Mouse (Mus musculus) embryonic facial prominence, embryonic 13.5 days (tissue): ENCODE data around the gene Scn5a. TPM values are rescaled to one million over a fixed set of nuclear protein-coding genes. Genes with fewer than 3 reads are reported as not detected.
A peak's percentile ranks its signal among the peaks of the same experiment; 100 is the strongest.

Experiments
- ATAC-seq: fragments of 200-750 bp; cut with Nextera tagmentation; 2 replicates; pipeline ENCODE4 v1.8.0; 2017; ENCODE audit warnings: low read depth; ENCODE audit not compliant: insufficient number of reproducible peaks, insufficient read depth, low FRiP score, low TSS enrichment
- H3K27ac ChIP-seq: fragments of 300-500 bp; sonication (generic); 2 replicates; pipeline ENCODE4 v1.5.1; 2015; ENCODE audit warnings: moderate library complexity, mild to moderate bottlenecking, inconsistent platforms
- H3K27me3 ChIP-seq: fragments of 300-500 bp; sonication (generic); 2 replicates; pipeline ENCODE4 v1.6.1; 2015; ENCODE audit warnings: mild to moderate bottlenecking, inconsistent platforms
- H3K36me3 ChIP-seq: fragments of 300-500 bp; sonication (generic); 2 replicates; pipeline ENCODE4 v1.6.1; 2015; ENCODE audit warnings: mild to moderate bottlenecking, inconsistent platforms
- H3K4me1 ChIP-seq: fragments of 300-500 bp; sonication (generic); 2 replicates; pipeline ENCODE4 v1.6.1; 2015; ENCODE audit warnings: inconsistent platforms
- H3K4me2 ChIP-seq: fragments of 300-500 bp; sonication (generic); 2 replicates; pipeline ENCODE4 v1.6.1; 2015; ENCODE audit warnings: moderate library complexity, mild to moderate bottlenecking, inconsistent platforms
- H3K4me3 ChIP-seq: fragments of 300-500 bp; sonication (generic); 2 replicates; pipeline ENCODE4 v1.5.1; 2015; ENCODE audit warnings: mild to moderate bottlenecking, inconsistent platforms
- H3K9ac ChIP-seq: fragments of 300-500 bp; sonication (generic); 2 replicates; pipeline ENCODE4 v1.6.1; 2015; ENCODE audit warnings: mild to moderate bottlenecking, inconsistent platforms
- H3K9me3 ChIP-seq: fragments of 300-500 bp; sonication (generic); 2 replicates; pipeline ENCODE4 v1.6.1; 2016; ENCODE audit warnings: inconsistent platforms
- WGBS: fragments of 180-500 bp; shearing (Covaris S2); methylation state at CpG from one replicate; pipeline ENCODE4 v1.1.7; 2015; ENCODE audit warnings: mixed read lengths; 5-methylcytosine and 5-hydroxymethylcytosine counted together
- polyA plus RNA-seq: library from polyadenylated mRNA; unstranded; fragments of >200 nt; fragmentation: Nextera tagmentation; extraction: Ambion mirVana; gene quantifications from 2 replicates; pipeline ENCODE4 v1.2.1, GENCODE M21; 2015

Scn5a gene
- 0.42 and 0.87 TPM in 2 replicates for polyA plus RNA-seq

DNA sequence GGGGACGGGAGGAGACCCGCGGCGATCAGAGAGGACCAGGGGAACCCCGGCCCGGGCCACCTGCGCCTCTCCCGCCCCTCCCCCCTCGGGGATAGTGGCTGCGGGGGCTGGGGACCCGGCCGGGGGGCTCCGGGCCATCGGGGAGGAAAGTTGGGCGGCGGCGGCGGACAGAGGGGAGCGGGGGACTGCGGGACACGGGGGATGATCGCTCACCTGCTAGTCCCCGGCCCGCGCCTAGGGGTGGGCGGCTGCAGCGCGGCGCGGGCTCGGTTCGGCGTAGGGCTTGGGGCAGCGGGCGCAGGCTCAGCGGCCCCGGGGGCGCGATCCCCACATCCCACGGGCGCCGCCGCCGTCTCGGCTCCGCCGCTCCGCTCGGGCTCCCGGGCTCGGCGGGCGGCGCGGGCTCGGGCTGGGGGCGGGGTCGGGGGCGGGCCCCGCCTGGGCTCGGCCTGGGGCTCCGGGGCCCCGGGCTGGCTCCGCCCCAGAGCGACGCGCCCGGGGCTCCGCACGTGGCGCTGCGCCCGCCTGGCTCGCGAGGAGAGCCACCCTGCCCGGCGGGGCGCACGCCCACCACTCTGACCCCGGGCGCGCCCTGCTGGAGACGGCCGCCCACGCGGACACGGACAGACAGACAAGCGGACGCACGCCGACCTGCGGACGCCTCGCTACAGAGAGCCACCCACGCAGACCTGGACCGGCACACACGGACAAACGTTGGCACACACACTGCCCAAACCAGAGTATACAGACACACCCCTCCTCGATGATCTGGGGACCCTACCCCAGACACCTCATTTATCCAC is at the start of gene Scn5a:
TSS of gene Scn5a (minus strand) at position 381 of the 803 bp plus-strand sequence.
- H3K27me3 ChIP-seq = peaks cover 89% of the 10 kb centered on the region
- no peak for ATAC-seq
- peaks cover 19% of the 10 kb centered on the region for H3K4me1 ChIP-seq
- WGBS = 2% methylated on average over 36 of the region's 99 CpGs
- H3K4me2 ChIP-seq = peak within 1 kb of the TSS; percentile 97
- no peaks in the 10 kb centered on the region for H3K9me3 ChIP-seq
- peak within 1 kb of the TSS; percentile 66 for H3K9ac ChIP-seq
- H3K27ac ChIP-seq = no peak within 1 kb of the TSS
- H3K4me3 ChIP-seq = peak within 1 kb of the TSS; percentile 55
- H3K36me3 ChIP-seq = no peaks in the 10 kb centered on the region

DNA sequence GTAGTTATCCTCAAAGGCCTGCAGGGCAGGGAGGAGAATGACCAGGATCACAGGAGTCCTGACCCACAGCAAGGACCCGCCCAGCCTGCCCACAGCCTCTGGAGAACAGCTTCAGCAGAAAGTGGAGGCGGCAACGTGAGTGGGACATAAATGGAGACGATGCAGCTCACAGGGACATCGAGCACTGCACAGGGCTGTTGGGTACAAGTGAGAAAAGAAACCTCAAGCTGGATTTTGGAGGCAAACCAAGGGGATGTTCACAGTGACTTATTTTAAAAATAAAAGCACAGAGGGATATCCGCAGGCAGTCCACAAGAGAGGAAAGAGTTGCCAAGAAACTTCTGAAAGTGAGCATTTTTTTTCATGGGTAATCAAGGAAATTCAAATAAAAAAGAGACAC is 48.4 kb upstream of the Scn5a start:
- Histone ChIP-seq H3K4me3 (no peak overlapping the region), H3K27me3 (peaks cover 5% of the 10 kb centered on the region; the same call in 1 of the 2 replicates), H3K36me3 (no peaks in the 10 kb centered on the region), H3K4me2 (no peak overlapping the region), H3K9ac (no peak overlapping the region), H3K27ac (no peak overlapping the region), H3K9me3 (no peaks in the 10 kb centered on the region), H3K4me1 (peaks cover 10% of the 10 kb centered on the region)
- WGBS = 77% methylated on average over 6 of the region's 6 CpGs
- no peak for ATAC-seq

DNA sequence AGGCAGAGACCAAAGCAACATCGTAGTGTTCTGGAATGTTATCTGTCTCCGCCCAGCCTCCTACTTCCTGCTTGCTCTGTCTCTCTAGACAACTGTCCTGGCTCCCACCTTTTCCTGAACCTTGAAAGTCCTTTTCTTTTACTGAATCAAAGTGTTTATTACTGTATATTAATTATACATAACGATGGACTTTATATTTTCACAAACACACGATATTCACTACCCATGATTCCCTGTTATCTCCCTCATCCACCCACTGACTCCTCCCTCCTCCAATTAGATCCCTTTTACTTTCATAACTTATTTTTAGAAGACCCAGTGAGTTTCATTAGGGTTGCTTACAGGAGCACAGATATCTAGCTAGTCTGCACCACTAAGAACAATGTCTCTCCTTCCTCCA is 45.3 kb upstream of the Scn5a start:
- H3K9me3 ChIP-seq = no peaks in the 10 kb centered on the region
- no peak overlapping the region for H3K9ac ChIP-seq
- WGBS = 77% methylated on average over 4 of the region's 4 CpGs
- no peak overlapping the region for H3K4me2 ChIP-seq
- no peak overlapping the region for H3K27ac ChIP-seq
- ATAC-seq = no peak
- H3K4me1 ChIP-seq = no peaks in the 10 kb centered on the region
- H3K4me3 ChIP-seq = no peak overlapping the region
- H3K36me3 ChIP-seq = no peaks in the 10 kb centered on the region
- H3K27me3 ChIP-seq = no peaks in the 10 kb centered on the region

DNA sequence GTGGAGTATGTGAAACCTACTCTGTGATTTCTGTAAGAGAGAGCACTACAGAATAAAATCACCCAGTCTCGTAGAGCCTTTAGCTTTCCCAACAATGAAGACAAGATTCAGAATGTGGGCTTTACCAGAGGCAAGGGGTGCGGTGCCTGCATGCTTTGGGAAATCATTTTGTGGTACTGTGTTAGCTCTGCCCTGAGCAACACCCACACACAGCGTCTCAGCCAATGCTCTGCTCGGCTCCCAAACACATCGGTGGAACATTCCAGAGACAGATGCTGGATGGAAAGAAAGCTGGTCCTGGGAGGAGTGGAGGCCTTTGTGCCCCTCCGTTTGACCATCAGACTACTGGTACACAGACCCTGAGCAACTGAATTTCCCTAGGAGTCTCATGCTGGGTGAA is 36.0 kb upstream of the Scn5a start:
- Histone ChIP-seq H3K9ac (no peak overlapping the region), H3K36me3 (no peaks in the 10 kb centered on the region), H3K27ac (no peak overlapping the region), H3K27me3 (no peaks in the 10 kb centered on the region), H3K4me2 (no peak overlapping the region), H3K4me3 (no peak overlapping the region), H3K4me1 (peaks cover 16% of the 10 kb centered on the region), H3K9me3 (no peaks in the 10 kb centered on the region)
- no peak for ATAC-seq
- WGBS = 60% methylated on average over 6 of the region's 6 CpGs

DNA sequence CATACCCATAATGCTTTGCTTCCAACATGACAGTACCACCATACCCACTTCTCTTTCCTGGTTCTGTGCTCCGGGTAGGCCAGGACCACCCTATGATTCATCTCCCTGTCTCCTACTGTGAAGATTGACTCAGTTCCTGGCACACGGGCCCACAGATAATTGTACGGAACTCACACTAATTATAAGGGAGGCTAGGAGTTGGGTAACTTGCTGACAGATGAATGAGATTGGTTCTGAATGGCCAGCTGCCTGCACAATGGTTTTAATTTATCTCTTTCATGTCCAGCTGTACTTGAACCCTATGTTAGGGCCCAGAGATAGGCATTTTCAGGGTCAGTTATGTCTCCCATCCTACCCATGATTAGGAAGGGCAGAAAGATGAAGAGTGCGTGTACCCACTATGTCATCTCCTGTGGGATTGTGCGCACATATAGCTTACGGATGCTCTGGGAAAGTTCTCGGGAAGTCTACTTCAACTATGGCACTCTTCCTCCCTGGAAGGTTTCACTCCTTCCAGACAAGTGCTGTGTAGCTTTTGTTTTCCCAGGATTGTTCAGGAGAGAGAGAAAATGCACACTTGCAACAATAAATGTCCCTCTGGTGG is 31.8 kb upstream of the Scn5a start:
- Histone ChIP-seq H3K4me1 (peaks cover 13% of the 10 kb centered on the region), H3K4me2 (no peak overlapping the region), H3K36me3 (no peaks in the 10 kb centered on the region), H3K27me3 (no peaks in the 10 kb centered on the region), H3K4me3 (no peak overlapping the region), H3K9me3 (no peaks in the 10 kb centered on the region), H3K9ac (no peak overlapping the region), H3K27ac (no peak overlapping the region)
- no peak for ATAC-seq
- 83% methylated on average over 7 of the region's 7 CpGs for WGBS

DNA sequence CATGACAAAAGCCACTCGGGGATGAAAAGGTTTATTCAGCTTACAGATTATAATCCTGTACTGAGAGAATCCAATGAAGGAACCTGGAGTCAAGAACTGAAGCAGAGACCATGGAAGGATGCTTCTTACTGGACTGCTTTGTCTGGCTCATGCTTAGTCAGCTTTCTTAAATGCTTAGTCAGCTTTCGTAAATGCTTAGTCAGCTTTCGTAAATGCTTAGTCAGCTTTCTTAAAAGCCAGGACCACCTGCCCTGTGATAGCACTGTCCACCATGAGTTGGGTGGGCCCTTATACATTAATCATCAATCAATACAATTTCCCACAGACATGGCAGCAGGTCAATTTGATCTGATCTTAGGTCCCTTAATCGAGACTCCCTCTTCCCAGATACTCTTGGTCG is 28.1 kb upstream of the Scn5a start:
- no peak overlapping the region for H3K4me3 ChIP-seq
- ATAC-seq = no peak

DNA sequence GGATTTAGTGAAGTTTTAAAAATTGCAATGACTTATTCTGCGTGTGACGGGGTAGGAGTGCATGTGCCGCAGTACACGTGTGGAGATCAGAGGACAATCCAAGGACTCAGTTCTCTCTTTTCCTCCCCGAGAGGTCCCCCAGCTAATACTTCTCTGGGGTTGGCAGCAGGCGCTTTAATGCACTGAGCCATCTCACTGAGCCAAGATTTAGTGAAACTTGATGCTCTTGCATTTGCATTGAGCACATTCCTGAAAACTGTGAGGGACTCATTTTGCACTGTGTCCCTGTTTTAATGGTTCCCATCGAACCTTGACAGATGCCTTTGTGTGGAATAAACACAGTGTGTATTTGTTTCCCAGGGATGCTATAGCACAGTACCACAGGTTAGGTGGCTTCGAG is 25.8 kb upstream of the Scn5a start:
- no peak overlapping the region for H3K4me3 ChIP-seq
- no peak overlapping the region for H3K27ac ChIP-seq
- H3K4me1 ChIP-seq = peaks cover 17% of the 10 kb centered on the region
- H3K9me3 ChIP-seq = peaks cover 3% of the 10 kb centered on the region; the same call in 1 of the 2 replicates
- no peaks in the 10 kb centered on the region for H3K27me3 ChIP-seq
- WGBS = 46% methylated on average over 8 of the region's 8 CpGs
- ATAC-seq = no peak
- no peak overlapping the region for H3K4me2 ChIP-seq
- no peaks in the 10 kb centered on the region for H3K36me3 ChIP-seq
- no peak overlapping the region for H3K9ac ChIP-seq

More for the DNA sequence above, 28.1 kb upstream of the Scn5a start:
- no peaks in the 10 kb centered on the region for H3K36me3 ChIP-seq
- H3K4me2 ChIP-seq = no peak overlapping the region
- peaks cover 17% of the 10 kb centered on the region for H3K4me1 ChIP-seq
- no peaks in the 10 kb centered on the region for H3K27me3 ChIP-seq
- no peak overlapping the region for H3K9ac ChIP-seq
- H3K9me3 ChIP-seq = no peaks in the 10 kb centered on the region
- 91% methylated on average over 5 of the region's 5 CpGs for WGBS
- no peak overlapping the region for H3K27ac ChIP-seq

DNA sequence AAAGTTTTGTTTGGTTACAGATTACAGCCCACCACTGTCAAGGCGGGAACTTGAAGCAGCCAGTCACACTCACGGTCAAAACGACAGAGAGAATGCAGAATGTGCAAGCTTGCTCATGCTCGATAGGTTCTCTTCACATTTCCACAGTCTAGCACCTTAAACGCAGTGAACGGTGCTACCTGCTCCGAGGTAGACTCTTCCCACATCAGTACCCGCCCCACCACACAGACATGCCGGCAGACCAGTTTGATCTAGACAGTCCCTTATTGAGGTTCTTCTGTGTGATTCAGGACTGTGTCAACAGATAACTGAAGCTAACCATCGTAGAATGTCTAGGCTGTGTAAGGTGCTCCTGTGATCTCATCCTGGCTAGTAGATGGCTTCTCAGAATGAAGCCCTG is 19.7 kb upstream of the Scn5a start:
- Histone ChIP-seq H3K9ac (no peak overlapping the region), H3K4me2 (no peak overlapping the region), H3K4me3 (no peak overlapping the region), H3K9me3 (peaks cover 3% of the 10 kb centered on the region; the same call in 1 of the 2 replicates), H3K27me3 (no peaks in the 10 kb centered on the region), H3K27ac (no peak overlapping the region), H3K36me3 (no peaks in the 10 kb centered on the region), H3K4me1 (no peaks in the 10 kb centered on the region)
- 84% methylated on average over 10 of the region's 10 CpGs for WGBS
- ATAC-seq = no peak

DNA sequence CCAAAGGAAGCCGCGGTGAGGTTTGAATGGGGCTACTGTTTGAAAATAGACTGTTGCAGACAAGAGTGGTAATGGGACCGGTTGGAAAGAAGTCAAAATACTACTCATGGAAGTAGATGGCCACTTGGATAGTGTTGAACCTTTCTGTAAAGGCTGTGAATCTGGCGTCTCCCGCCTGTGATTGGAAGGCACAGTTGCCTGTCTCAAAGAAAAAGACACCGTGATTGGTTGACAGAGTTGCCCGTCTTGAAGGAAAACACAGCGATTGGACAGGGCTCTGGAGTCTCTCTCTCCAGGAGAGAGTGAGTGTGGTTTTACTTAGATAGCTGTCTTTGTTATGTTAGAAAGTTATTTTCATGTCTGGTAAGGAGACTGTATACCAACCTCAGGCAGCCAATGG is 18.5 kb upstream of the Scn5a start:
- no peak overlapping the region for H3K4me3 ChIP-seq
- no peaks in the 10 kb centered on the region for H3K27me3 ChIP-seq
- H3K9me3 ChIP-seq = peaks cover 3% of the 10 kb centered on the region; the same call in 1 of the 2 replicates
- ATAC-seq = no peak
- no peak overlapping the region for H3K9ac ChIP-seq
- WGBS = 80% methylated on average over 8 of the region's 8 CpGs
- H3K4me1 ChIP-seq = no peaks in the 10 kb centered on the region
- H3K27ac ChIP-seq = no peak overlapping the region
- H3K36me3 ChIP-seq = no peaks in the 10 kb centered on the region
- no peak overlapping the region for H3K4me2 ChIP-seq

DNA sequence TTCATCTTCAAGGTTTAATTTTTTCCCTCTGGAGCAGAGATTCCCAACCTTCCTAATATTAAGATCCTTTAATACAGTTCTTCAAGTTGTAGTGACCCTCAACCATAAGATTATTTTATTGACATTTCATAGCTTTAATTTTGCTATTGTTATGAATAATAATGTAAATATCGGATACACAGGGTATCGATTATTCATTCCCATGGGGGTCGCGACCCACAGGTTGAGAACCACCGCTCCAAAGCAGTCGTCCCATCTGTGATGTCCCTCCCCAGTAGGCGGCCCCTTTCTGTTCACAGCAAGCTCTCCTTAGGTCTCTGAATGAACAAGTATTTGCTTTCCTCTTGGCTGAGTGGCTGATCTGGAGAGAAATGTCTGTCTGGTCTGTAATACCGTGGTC is 10.8 kb upstream of the Scn5a start:
- H3K4me3 ChIP-seq = no peak overlapping the region
- no peak for ATAC-seq
- peaks cover 10% of the 10 kb centered on the region for H3K4me1 ChIP-seq
- no peak overlapping the region for H3K4me2 ChIP-seq
- H3K9ac ChIP-seq = no peak overlapping the region
- no peaks in the 10 kb centered on the region for H3K36me3 ChIP-seq
- H3K27ac ChIP-seq = no peak overlapping the region
- no peaks in the 10 kb centered on the region for H3K9me3 ChIP-seq
- H3K27me3 ChIP-seq = peaks cover 16% of the 10 kb centered on the region
- 89% methylated on average over 8 of the region's 8 CpGs for WGBS

DNA sequence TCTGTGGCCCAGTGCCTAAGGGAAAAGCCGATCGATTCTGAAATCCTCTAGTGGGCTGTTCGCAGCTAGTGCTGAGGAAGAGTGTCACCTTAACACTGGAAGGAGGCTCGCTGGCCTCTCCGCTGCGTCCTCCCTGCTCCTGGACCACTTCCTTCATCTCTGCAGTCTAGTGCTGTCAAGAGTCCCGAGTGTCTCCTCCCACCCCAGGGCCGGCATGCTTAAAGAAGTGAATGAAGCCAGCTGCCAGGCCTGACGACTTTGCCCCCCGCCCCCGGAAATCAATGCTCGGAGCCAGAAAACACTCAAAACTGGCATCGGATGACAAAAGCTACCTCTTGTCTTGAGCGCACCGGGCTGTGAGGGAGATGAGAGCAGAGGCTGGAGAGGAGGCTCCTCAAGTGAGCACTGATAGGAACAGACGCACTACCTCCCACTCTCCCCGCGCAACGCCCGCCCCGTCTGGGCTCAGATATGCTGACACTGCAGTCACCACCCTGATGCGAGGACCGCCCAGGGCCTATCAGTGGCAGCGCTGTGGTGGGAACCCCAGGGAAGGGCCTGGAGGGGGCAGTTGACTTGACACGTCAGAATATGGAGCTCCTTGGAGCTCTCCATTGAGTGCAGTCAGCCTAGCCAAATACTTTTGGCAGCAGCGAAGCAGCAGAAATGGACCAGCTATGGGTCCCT is 10.1 kb upstream of the Scn5a start:
- Histone ChIP-seq H3K27me3 (peaks cover 21% of the 10 kb centered on the region), H3K27ac (no peak overlapping the region), H3K36me3 (no peaks in the 10 kb centered on the region), H3K9me3 (no peaks in the 10 kb centered on the region), H3K9ac (no peak overlapping the region), H3K4me1 (peaks cover 10% of the 10 kb centered on the region), H3K4me2 (peak overlapping the region; percentile 43), H3K4me3 (peak overlapping the region; percentile 9; the same call in 1 of the 2 replicates)
- WGBS = 29% methylated on average over 26 of the region's 26 CpGs
- no peak for ATAC-seq
